Mouse (Mus musculus): ENCODE measurements at regions not wholly inside any gene's neighbourhood (a gene's known extent, or its start where the extent isn't known, plus 50 kb on each side); places are given as distances from the start of the nearest gene placed in this dataset.

- TF ChIP-seq CTCF (IDR thresholded peaks at IDR 0.05; ENCODE audit: borderline replicate concordance, extremely low read depth, insufficient read depth, insufficient read length) (no peak), POLR2A (IDR thresholded peaks at IDR 0.05; ENCODE audit: borderline replicate concordance, extremely low read depth, insufficient read depth, insufficient read length, poor library complexity, severe bottlenecking) (no peak)
These were observed 229.6 kb upstream of the Gm10306 start for GRCm38 (mm10) chr4:94326759-94327158.
